ENCODE assay signal across 8 mouse cellular contexts in genomic region chr2:77386515-77386914, GRCm38 (mm10).
DNase-seq lines count a peak whose midpoint lies in the region; ATAC-seq and TF ChIP-seq lines count a peak whose summit lies in the region.

No protein-coding gene starts in this region.

- WGBS in kidney, adult 2 months: 14% methylated on average over 5 of the region's 5 CpGs
- WGBS in kidney, embryonic 16.5 days: 26% methylated on average over 5 of the region's 5 CpGs

- TF ChIP-seq POLR2A in kidney, adult 2 months (IDR thresholded peaks at IDR 0.05; ENCODE audit: low read depth, low read length): no peak
- TF ChIP-seq POLR2A in brain, embryonic 14.5 days (IDR thresholded peaks at IDR 0.05; ENCODE audit: borderline replicate concordance, extremely low read depth, insufficient read depth, insufficient read length, poor library complexity, severe bottlenecking): no peak
- TF ChIP-seq POLR2A in embryonic fibroblast, embryonic 13.5 days (IDR thresholded peaks at IDR 0.05; ENCODE audit: low read depth, low read length): no peak

- intact Hi-C loops in left cerebral cortex, postnatal 14 days (cut with DNase I): loop anchor here (10.0 kb wide), 1 partner anchor 318 kb away; no protein-coding TSS in a partner anchor

- no peak overlapping the region for H3K4me2 ChIP-seq in kidney, embryonic 16.5 days (replicated peaks; ENCODE audit: low read depth, low read length)

- H3K4me3 ChIP-seq in kidney, adult 2 months (ENCODE audit: insufficient read depth, low read depth, low read length): no peak overlapping the region
- no peak overlapping the region for H3K4me3 ChIP-seq in kidney, embryonic 16.5 days (ENCODE audit: low read length)
- no peak overlapping the region for H3K4me3 ChIP-seq in embryonic fibroblast, embryonic 13.5 days (ENCODE audit: insufficient read depth, low read length)

- H3K27ac ChIP-seq in kidney, adult 2 months (ENCODE audit: insufficient read depth, low read depth, low read length): no peak overlapping the region
- H3K27ac ChIP-seq in kidney, embryonic 16.5 days (ENCODE audit: low read length): no peak overlapping the region
- H3K27ac ChIP-seq in embryonic fibroblast, embryonic 13.5 days (ENCODE audit: insufficient read depth, low read length): no peak overlapping the region

- no peak overlapping the region for H3K9ac ChIP-seq in kidney, embryonic 16.5 days (replicated peaks; ENCODE audit: low read length)

- ATAC-seq in kidney, embryonic 16.5 days (ENCODE audit: low FRiP score, low TSS enrichment): no peak
- ATAC-seq in monocyte, adult 5-6 weeks (replicated peaks; ENCODE audit: insufficient number of reproducible peaks, low FRiP score, low TSS enrichment, poor library complexity, severe bottlenecking): no peak

- H3K27me3 ChIP-seq in kidney, adult 2 months (replicated peaks; ENCODE audit: control insufficient read depth, insufficient read depth, low read length): no peaks in the 10 kb centered on the region
- no peaks in the 10 kb centered on the region for H3K27me3 ChIP-seq in kidney, embryonic 16.5 days (ENCODE audit: insufficient read depth, low read length)

- TF ChIP-seq CTCF in kidney, adult 2 months (conservative IDR thresholded peaks at IDR 0.05; ENCODE audit: insufficient read depth, insufficient read length, low read depth, low read length): peak; percentile 78
- TF ChIP-seq CTCF in brain, embryonic 14.5 days (IDR thresholded peaks at IDR 0.05; ENCODE audit: borderline replicate concordance, extremely low read depth, insufficient read depth, insufficient read length): peak; percentile 69; the same call in 1 of the 2 replicates
- TF ChIP-seq CTCF in embryonic fibroblast, embryonic 13.5 days (IDR thresholded peaks at IDR 0.05; ENCODE audit: borderline replicate concordance, insufficient read depth, low read length): peak; percentile 41; the same call in 1 of the 2 replicates

- no peaks in the 10 kb centered on the region for H3K9me3 ChIP-seq in kidney, embryonic 16.5 days (ENCODE audit: low read length)

- no peaks in the 10 kb centered on the region; the same call in 1 of the 2 replicates for H3K4me1 ChIP-seq in kidney, adult 2 months (ENCODE audit: control insufficient read depth, insufficient read depth, low read length)
- no peaks in the 10 kb centered on the region for H3K4me1 ChIP-seq in kidney, embryonic 16.5 days (ENCODE audit: insufficient read depth, low read length)
- H3K4me1 ChIP-seq in embryonic fibroblast, embryonic 13.5 days (ENCODE audit: control insufficient read depth, insufficient read depth, low read length): no peaks in the 10 kb centered on the region

- peak; percentile 54 for DNase-seq in kidney, adult 2 months
- DNase-seq in NIH3T3 (ENCODE audit: low read depth): peak; percentile 67
- peak; percentile 58 for DNase-seq in brain, embryonic 14.5 days (ENCODE audit: low read depth)
- peak; percentile 34 to 52 for DNase-seq in left cerebral cortex, postnatal 14 days (ENCODE audit: low spot score in 2 of 2)
- peak; percentile 43 for DNase-seq in retina, postnatal 7 days (ENCODE audit: low read depth, low spot score)

- H3K36me3 ChIP-seq in kidney, adult 2 months (ENCODE audit: control insufficient read depth, insufficient read depth, low read length): no peaks in the 10 kb centered on the region
- H3K36me3 ChIP-seq in kidney, embryonic 16.5 days (ENCODE audit: insufficient read depth, low read length): no peaks in the 10 kb centered on the region
